ENCODE assay signal across 22 mouse cellular contexts in genomic region chr6:48060421-48060820, GRCm38 (mm10). TPM values are rescaled to one million over a fixed set of nuclear protein-coding genes. Genes with fewer than 3 reads are reported as not detected.
A peak's percentile ranks its signal among the peaks of the same experiment; 100 is the strongest.
DNase-seq lines count a peak whose midpoint lies in the region; ATAC-seq and TF ChIP-seq lines count a peak whose summit lies in the region.
"Had no signal": no experiment of that assay in that cellular context is flagged by ENCODE, and none has a peak within 500 bp of the region (broad histone marks: within the 10 kb centered on the region; RNA-seq: fewer than 3 reads in every experiment).

No protein-coding gene starts in this region.

- no peaks in the 10 kb centered on the region for H3K27me3 ChIP-seq in hindbrain, embryonic 16.5 days (replicated peaks; ENCODE audit: control insufficient read depth, insufficient read depth, low read length)
- no peaks in the 10 kb centered on the region for H3K27me3 ChIP-seq in hindbrain, embryonic 14.5 days (ENCODE audit: control insufficient read depth, insufficient read depth, low read length)
- H3K27me3 ChIP-seq in cerebellum, adult 2 months (ENCODE audit: control insufficient read depth, insufficient read depth, low read length) = no peaks in the 10 kb centered on the region
- H3K27me3 ChIP-seq in liver, embryonic 11.5 days (replicated peaks; ENCODE audit: control insufficient read depth, insufficient read depth, low read length) = no peaks in the 10 kb centered on the region
- H3K27me3 ChIP-seq in embryonic facial prominence, embryonic 10.5 days (replicated peaks; ENCODE audit: low read depth, poor library complexity, severe bottlenecking) = no peaks in the 10 kb centered on the region
- H3K27me3 ChIP-seq: embryonic facial prominence, embryonic 15.5 days; forebrain, embryonic 12.5 days; heart, embryonic 12.5 days; liver, embryonic 15.5 days; lung, embryonic 15.5 days; midbrain, embryonic 12.5 days had no signal

- no peak overlapping the region for H3K4me3 ChIP-seq in hindbrain, embryonic 16.5 days (ENCODE audit: low read length)
- H3K4me3 ChIP-seq in hindbrain, embryonic 14.5 days (replicated peaks; ENCODE audit: low read length) = no peak overlapping the region
- no peak overlapping the region for H3K4me3 ChIP-seq in cerebellum, adult 2 months (replicated peaks; ENCODE audit: insufficient read depth, low read depth, low read length)
- H3K4me3 ChIP-seq in liver, embryonic 11.5 days (ENCODE audit: low read depth, low read length) = no peak overlapping the region
- H3K4me3 ChIP-seq in embryonic facial prominence, embryonic 10.5 days = no peak overlapping the region
- H3K4me3 ChIP-seq: embryonic facial prominence, embryonic 15.5 days; forebrain, embryonic 12.5 days; heart, embryonic 12.5 days; liver, embryonic 15.5 days; lung, embryonic 15.5 days; midbrain, embryonic 12.5 days had no signal

- no peak overlapping the region for H3K27ac ChIP-seq in hindbrain, embryonic 16.5 days (ENCODE audit: low read depth, low read length)
- H3K27ac ChIP-seq in hindbrain, embryonic 14.5 days = no peak overlapping the region
- H3K27ac ChIP-seq in cerebellum, adult 2 months (ENCODE audit: insufficient read depth, low read length) = peak overlapping the region; percentile 50; the same call in 1 of the 2 replicates
- no peak overlapping the region for H3K27ac ChIP-seq in liver, embryonic 11.5 days (ENCODE audit: low read depth, low read length)
- no peak overlapping the region for H3K27ac ChIP-seq in embryonic facial prominence, embryonic 10.5 days (replicated peaks)
- H3K27ac ChIP-seq: embryonic facial prominence, embryonic 15.5 days; forebrain, embryonic 12.5 days; kidney, postnatal 0 days; liver, embryonic 15.5 days; lung, embryonic 15.5 days; midbrain, embryonic 12.5 days had no signal

- DNase-seq in hindbrain, embryonic 14.5 days (ENCODE audit: low spot score) = no peak
- DNase-seq in cerebellum, adult 2 months = peak; percentile 83 to 93
- DNase-seq in cerebellum, postnatal 14 days = peak; percentile 86 to 92
- DNase-seq in lung, postnatal 36 days = no peak
- DNase-seq in liver, embryonic 11.5 days (ENCODE audit: low spot score) = no peak
- DNase-seq in embryonic facial prominence, embryonic 10.5 days (ENCODE audit: low spot score) = no peak
- DNase-seq: adrenal gland, postnatal 14 days; gastrocnemius, postnatal 14 days; kidney, adult 8-10 months; kidney, postnatal 4 days; right cerebral cortex, postnatal 14 days; thymus, postnatal 14 days had no signal

- H3K9ac ChIP-seq in hindbrain, embryonic 16.5 days (ENCODE audit: low read depth, low read length) = no peak overlapping the region
- no peak overlapping the region for H3K9ac ChIP-seq in hindbrain, embryonic 14.5 days
- no peak overlapping the region for H3K9ac ChIP-seq in liver, embryonic 11.5 days (ENCODE audit: low read depth, low read length)
- H3K9ac ChIP-seq: embryonic facial prominence, embryonic 15.5 days; forebrain, embryonic 12.5 days; heart, embryonic 12.5 days; liver, embryonic 15.5 days; lung, embryonic 15.5 days; midbrain, embryonic 12.5 days had no signal

- WGBS in hindbrain, embryonic 16.5 days = 74% methylated on average over 2 of the region's 2 CpGs
- 84% methylated on average over 2 of the region's 2 CpGs for WGBS in hindbrain, embryonic 14.5 days
- WGBS in cerebellum, adult 2 months = 21% methylated on average over 2 of the region's 2 CpGs
- WGBS in liver, embryonic 11.5 days = 80% methylated on average over 2 of the region's 2 CpGs
- 82% methylated on average over 2 of the region's 2 CpGs for WGBS in embryonic facial prominence, embryonic 10.5 days

- no peaks in the 10 kb centered on the region for H3K4me1 ChIP-seq in hindbrain, embryonic 16.5 days (ENCODE audit: control insufficient read depth, insufficient read depth, low read depth, low read length)
- H3K4me1 ChIP-seq in hindbrain, embryonic 14.5 days (replicated peaks; ENCODE audit: control insufficient read depth, insufficient read depth, low read length) = no peaks in the 10 kb centered on the region
- peaks cover 46% of the 10 kb centered on the region for H3K4me1 ChIP-seq in cerebellum, adult 2 months (ENCODE audit: control insufficient read depth, insufficient read depth, low read length)
- peaks cover 5% of the 10 kb centered on the region; the same call in 1 of the 2 replicates for H3K4me1 ChIP-seq in liver, embryonic 11.5 days (replicated peaks; ENCODE audit: control insufficient read depth, insufficient read depth, low read length)
- H3K4me1 ChIP-seq in embryonic facial prominence, embryonic 10.5 days = no peaks in the 10 kb centered on the region
- H3K4me1 ChIP-seq: embryonic facial prominence, embryonic 15.5 days; forebrain, embryonic 12.5 days; heart, embryonic 12.5 days; lung, embryonic 15.5 days; midbrain, embryonic 12.5 days had no signal

- no peak for TF ChIP-seq CTCF in cerebellum, adult 2 months (IDR thresholded peaks at IDR 0.05; ENCODE audit: borderline replicate concordance, insufficient read depth, low read depth, low read length)

- 0 out of 2 replicates have a peak, but pooled peaks have one; percentile 26 for TF ChIP-seq POLR2A in cerebellum, adult 2 months (IDR thresholded peaks at IDR 0.05; ENCODE audit: borderline replicate concordance, insufficient read depth, low read length)

- H3K9me3 ChIP-seq in hindbrain, embryonic 16.5 days (ENCODE audit: control insufficient read depth, low read length) = no peaks in the 10 kb centered on the region
- H3K9me3 ChIP-seq in hindbrain, embryonic 14.5 days (ENCODE audit: control insufficient read depth, low read length) = no peaks in the 10 kb centered on the region
- H3K9me3 ChIP-seq in liver, embryonic 11.5 days (ENCODE audit: control insufficient read depth, low read length) = no peaks in the 10 kb centered on the region
- H3K9me3 ChIP-seq in embryonic facial prominence, embryonic 10.5 days = no peaks in the 10 kb centered on the region
- H3K9me3 ChIP-seq: embryonic facial prominence, embryonic 15.5 days; forebrain, embryonic 12.5 days; heart, embryonic 12.5 days; liver, embryonic 15.5 days; lung, embryonic 15.5 days; midbrain, embryonic 12.5 days had no signal

- peak; percentile 35; the same call in 1 of the 2 replicates for ATAC-seq in hindbrain, embryonic 16.5 days
- no peak for ATAC-seq in hindbrain, embryonic 14.5 days (ENCODE audit: low FRiP score)
- peak; percentile 97 for ATAC-seq in cerebellum, adult (ENCODE audit: insufficient number of reproducible peaks, low FRiP score, low TSS enrichment)
- no peak for ATAC-seq in liver, embryonic 11.5 days (replicated peaks; ENCODE audit: low FRiP score)
- ATAC-seq: intestine, embryonic 16.5 days had no signal

- H3K4me2 ChIP-seq in hindbrain, embryonic 16.5 days (ENCODE audit: low read length) = no peak overlapping the region
- no peak overlapping the region for H3K4me2 ChIP-seq in hindbrain, embryonic 14.5 days (replicated peaks)
- H3K4me2 ChIP-seq in liver, embryonic 11.5 days = no peak overlapping the region
- H3K4me2 ChIP-seq: embryonic facial prominence, embryonic 15.5 days; forebrain, embryonic 12.5 days; heart, embryonic 12.5 days; liver, embryonic 15.5 days; lung, embryonic 15.5 days; midbrain, embryonic 12.5 days had no signal

- H3K36me3 ChIP-seq in hindbrain, embryonic 16.5 days (ENCODE audit: control insufficient read depth, insufficient read depth, low read length) = peaks cover 15% of the 10 kb centered on the region
- H3K36me3 ChIP-seq in hindbrain, embryonic 14.5 days (replicated peaks; ENCODE audit: control insufficient read depth, insufficient read depth) = peaks cover 44% of the 10 kb centered on the region
- peaks cover 19% of the 10 kb centered on the region for H3K36me3 ChIP-seq in liver, embryonic 11.5 days (ENCODE audit: control insufficient read depth, insufficient read depth, low read length)
- H3K36me3 ChIP-seq in embryonic facial prominence, embryonic 10.5 days (replicated peaks) = peaks cover 48% of the 10 kb centered on the region

RNA-seq across cellular contexts. Expression of gene Zfp777, which starts 11.7 kb away (rescaled TPM):
- 11.1 and 12.1 TPM in 2 replicates for polyA plus RNA-seq in hindbrain, embryonic 16.5 days (2015; fragmentation: Nextera tagmentation; extraction: Ambion mirVana)
- polyA plus RNA-seq in hindbrain, embryonic 14.5 days (2014; fragmentation: Nextera tagmentation; extraction: Ambion mirVana) = 12.2 and 12.7 TPM in 2 replicates
- 27.6 and 35.2 TPM in 2 replicates for polyA plus RNA-seq in cerebellum, adult 2 months (2012; rRNA removed)
- polyA plus RNA-seq in liver, embryonic 11.5 days (2014; fragmentation: Nextera tagmentation; extraction: Ambion mirVana) = 7.4 and 8.6 TPM in 2 replicates
- 12.4 and 13.4 TPM in 2 replicates for polyA plus RNA-seq in embryonic facial prominence, embryonic 10.5 days (2016; fragmentation: Nextera tagmentation; extraction: Ambion mirVana)

RNA-seq across cellular contexts. Expression of gene Zfp746, which starts 26.0 kb away (rescaled TPM):
- 6.8 and 16.2 TPM in 2 replicates for polyA plus RNA-seq in hindbrain, embryonic 16.5 days (2015; fragmentation: Nextera tagmentation; extraction: Ambion mirVana)
- polyA plus RNA-seq in hindbrain, embryonic 14.5 days (2014; fragmentation: Nextera tagmentation; extraction: Ambion mirVana) = 23.4 and 25.7 TPM in 2 replicates
- 32.2 and 33.3 TPM in 2 replicates for polyA plus RNA-seq in cerebellum, adult 2 months (2012; rRNA removed)
- 11.5 and 14.5 TPM in 2 replicates for polyA plus RNA-seq in liver, embryonic 11.5 days (2014; fragmentation: Nextera tagmentation; extraction: Ambion mirVana)
- 21.6 and 23.6 TPM in 2 replicates for polyA plus RNA-seq in embryonic facial prominence, embryonic 10.5 days (2016; fragmentation: Nextera tagmentation; extraction: Ambion mirVana)

Comparison
In these comparisons a context has a peak if more than half of its experiments do, and no peak if none do; other contexts are left out.
1. ATAC-seq: peak in hindbrain, embryonic 16.5 days (single experiment) and cerebellum, adult (single experiment); none in hindbrain, embryonic 14.5 days (single experiment) and liver, embryonic 11.5 days (single experiment).
2. DNase-seq: peak in cerebellum, adult 2 months (2 of 2) and cerebellum, postnatal 14 days (2 of 2); none in hindbrain, embryonic 14.5 days (single experiment), lung, postnatal 36 days (single experiment), liver, embryonic 11.5 days (single experiment) and embryonic facial prominence, embryonic 10.5 days (single experiment).